Mouse (Mus musculus): ENCODE results near the gene Odf3b.
A peak's percentile ranks its signal among the peaks of the same experiment; 100 is the strongest.

- TF ChIP-seq CTCF (IDR thresholded peaks at IDR 0.05; ENCODE audit: control insufficient read depth, insufficient read depth, insufficient read length), result peak; percentile 95
- TF ChIP-seq CEBPB (IDR thresholded peaks at IDR 0.05; ENCODE audit: low read depth), result no peak
- TF ChIP-seq MYOG (IDR thresholded peaks at IDR 0.05; ENCODE audit: control insufficient read depth, extremely low read depth, insufficient read length), result no peak
- TF ChIP-seq MAX (IDR thresholded peaks at IDR 0.05), result no peak
- TF ChIP-seq USF1 (IDR thresholded peaks at IDR 0.05; ENCODE audit: low read depth), result no peak
Measured at GRCm38 (mm10) chr15:89373027-89373761, 5.9 kb downstream of the Odf3b start.

Measured in C2C12 (cell line).